Mouse (Mus musculus): ENCODE results near the gene Dcaf8.
"Not testable (repeated sequence)": the region's sequence is repeated elsewhere in the genome, so short reads cannot be mapped to it uniquely, and the experiment has no call there.

Dcaf8 gene

GRCm38 (mm10) chr1:172219451-172220406 is 71.8 kb downstream of the Dcaf8 start, which contains the start of gene Casq1:
Gene Casq1 (minus strand): TSS chr1:172219868.
- no peak for DNase-seq

GRCm38 (mm10) chr1:172220414-172220813 is 72.5 kb downstream of the Dcaf8 start:
- no peak for DNase-seq

- no peak for DNase-seq
Measured at GRCm38 (mm10) chr1:172221297-172222063, 73.6 kb downstream of the Dcaf8 start.

- no peak for DNase-seq
Measured at GRCm38 (mm10) chr1:172228209-172228608, 80.3 kb downstream of the Dcaf8 start.

GRCm38 (mm10) chr1:172229215-172229614 is 81.3 kb downstream of the Dcaf8 start:
- no peak for DNase-seq

- no peak for DNase-seq
Measured at GRCm38 (mm10) chr1:172240945-172241708, 93.2 kb downstream of the Dcaf8 start.

GRCm38 (mm10) chr1:172242401-172242800 is 94.5 kb downstream of the Dcaf8 start:
- DNase-seq: no peak

GRCm38 (mm10) chr1:172243547-172244205 is 95.8 kb downstream of the Dcaf8 start:
- no peak for DNase-seq

- not testable (repeated sequence) for DNase-seq
Measured at GRCm38 (mm10) chr1:172244645-172245044, 96.8 kb downstream of the Dcaf8 start.

Measured in thymus, adult 18-20 months (tissue).